Mouse (Mus musculus) gastrocnemius, adult 2 months (tissue): Measurements from ENCODE around the gene Atp6ap1l. TPM values are rescaled to one million over a fixed set of nuclear protein-coding genes. Genes with fewer than 3 reads are reported as not detected.

ENCODE experiments used
- DNase-seq: peaks from one replicate; pipeline ENCODE4 v3.0.0; 2022
- H3K27ac ChIP-seq: fragments of 200-600 bp; 2 replicates; pipeline ENCODE4 v1.8.1; 2022; ENCODE audit warnings: mild to moderate bottlenecking
- H3K4me3 ChIP-seq: fragments of 200-600 bp; 2 replicates; pipeline ENCODE4 v1.8.1; 2022; ENCODE audit warnings: mild to moderate bottlenecking, moderate library complexity
- CTCF ChIP-seq: fragments of 200-600 bp; IDR thresholded peaks from 2 replicates; pipeline ENCODE4 v1.8.1; 2022; ENCODE audit warnings: antibody characterized with exemption, mild to moderate bottlenecking, moderate library complexity
- intact Hi-C: fragments of 180-260 bp; cut with DNase I; formaldehyde crosslinking; loops from one replicate; pipeline ENCODE4 v1.15.1; 2025
- total RNA-seq, 2 experiments: library from RNA; stranded (reverse); gene quantifications; 2 replicates each; pipeline ENCODE4 v1.2.3; 2021

Gene Atp6ap1l
- total RNA-seq, 2 experiments from 2014 or later = not detected

DNA sequence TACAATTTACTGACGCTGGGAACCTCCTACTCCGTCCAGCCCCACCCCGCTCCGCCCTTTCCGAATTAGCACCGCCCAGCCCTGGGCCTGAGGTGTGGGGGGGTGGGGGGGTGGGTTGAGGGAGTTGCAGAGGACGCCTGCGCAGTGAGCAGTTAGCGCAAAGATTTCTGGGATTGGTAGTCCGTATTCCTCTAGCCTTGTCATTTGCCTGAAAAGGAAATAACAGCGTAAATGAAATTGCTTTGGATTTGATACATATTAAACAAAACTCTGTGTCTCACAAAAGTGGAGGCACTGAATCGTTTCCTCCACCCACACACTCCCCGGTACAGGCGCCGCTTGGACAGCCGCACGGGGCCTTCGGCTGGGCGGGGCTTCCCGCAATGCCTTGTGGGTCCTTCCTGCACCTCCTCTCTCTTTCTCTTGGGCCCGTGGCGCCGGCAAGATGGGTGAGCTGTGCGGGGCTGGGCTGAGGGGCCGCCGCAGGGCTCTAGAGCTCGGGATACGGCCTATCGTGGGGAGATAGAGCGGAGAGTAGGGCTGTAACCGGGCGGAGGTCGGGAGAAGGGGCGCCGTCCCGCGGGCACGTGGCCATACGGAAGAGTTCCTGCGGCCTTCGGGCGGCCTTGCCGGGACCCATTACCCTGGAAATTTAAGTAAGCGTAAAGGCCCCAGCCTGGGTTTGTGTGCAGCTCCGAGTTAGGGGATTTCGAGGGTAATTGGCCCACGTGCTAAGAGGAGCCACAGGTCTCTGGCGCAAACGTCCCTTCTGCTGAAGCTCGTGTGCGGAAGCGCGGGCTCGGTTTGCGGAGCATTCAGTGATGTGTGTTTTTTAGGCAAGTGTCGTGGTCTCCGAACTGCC, 17.8 kb upstream of the Atp6ap1l start, which contains the start of gene Rps23:
Rps23 (plus strand) TSS at position 208 of the 862 bp plus-strand sequence.
- Histone ChIP-seq H3K27ac (peak within 1 kb of the TSS; percentile 97), H3K4me3 (peak within 1 kb of the TSS; percentile 95)
- peak; percentile 93 for DNase-seq
- intact Hi-C loops = loop anchor here (10.0 kb wide), 1 partner anchor 302 kb away; the partner anchor contains the start of gene Atg10
- no peak for TF ChIP-seq CTCF

DNA sequence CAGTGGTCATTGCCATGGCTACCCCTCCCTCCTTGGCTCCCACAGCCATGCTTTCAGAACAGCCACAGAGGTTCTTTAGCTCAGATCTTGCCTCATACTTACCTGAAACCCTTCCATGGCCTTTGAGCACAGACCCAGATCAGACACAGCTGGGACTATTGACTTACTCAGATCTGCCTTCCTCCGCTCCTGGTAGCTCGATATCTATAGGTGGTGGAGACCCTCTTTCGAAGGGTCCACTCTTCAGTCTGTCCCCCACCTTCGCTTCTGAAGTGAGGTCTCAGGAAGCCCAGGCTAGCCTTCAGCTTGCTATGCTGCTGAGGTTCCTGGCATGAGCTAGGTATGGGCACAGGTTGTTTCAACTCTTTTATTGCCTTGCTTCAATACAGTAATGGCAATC, 9.6 kb upstream of the Atp6ap1l start:
- intact Hi-C loops = no loop called here
- DNase-seq = no peak
- H3K27ac ChIP-seq = no peak overlapping the region
- TF ChIP-seq CTCF = no peak
- no peak overlapping the region for H3K4me3 ChIP-seq

DNA sequence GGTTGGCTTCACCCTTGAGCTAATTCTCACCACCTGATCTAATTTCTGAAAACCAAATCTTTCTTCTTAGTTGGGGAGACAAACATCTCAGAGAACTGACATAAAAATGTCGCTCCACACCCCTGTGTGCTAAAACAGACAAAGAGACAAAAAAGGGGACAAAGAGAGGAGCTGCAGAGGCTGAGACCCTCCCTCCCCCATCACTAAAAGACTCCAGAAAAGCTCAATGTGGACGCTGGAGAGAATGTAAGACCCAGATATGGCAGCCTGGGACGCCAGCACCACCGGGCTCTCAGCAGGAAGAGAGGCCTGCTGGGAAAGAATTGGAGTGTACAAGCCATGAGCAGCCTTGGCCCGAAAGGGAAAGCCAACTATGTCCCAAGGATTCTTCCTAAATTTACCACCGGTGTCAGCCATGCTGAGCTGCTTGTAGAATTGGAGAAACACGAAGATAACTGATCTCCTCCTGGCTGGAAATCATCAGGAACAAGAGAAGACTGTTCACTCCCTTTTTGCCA, 8.6 kb upstream of the Atp6ap1l start:
- Histone ChIP-seq H3K4me3 (no peak overlapping the region), H3K27ac (no peak overlapping the region)
- no peak for DNase-seq
- no peak for TF ChIP-seq CTCF
- intact Hi-C loops = no loop called here

DNA sequence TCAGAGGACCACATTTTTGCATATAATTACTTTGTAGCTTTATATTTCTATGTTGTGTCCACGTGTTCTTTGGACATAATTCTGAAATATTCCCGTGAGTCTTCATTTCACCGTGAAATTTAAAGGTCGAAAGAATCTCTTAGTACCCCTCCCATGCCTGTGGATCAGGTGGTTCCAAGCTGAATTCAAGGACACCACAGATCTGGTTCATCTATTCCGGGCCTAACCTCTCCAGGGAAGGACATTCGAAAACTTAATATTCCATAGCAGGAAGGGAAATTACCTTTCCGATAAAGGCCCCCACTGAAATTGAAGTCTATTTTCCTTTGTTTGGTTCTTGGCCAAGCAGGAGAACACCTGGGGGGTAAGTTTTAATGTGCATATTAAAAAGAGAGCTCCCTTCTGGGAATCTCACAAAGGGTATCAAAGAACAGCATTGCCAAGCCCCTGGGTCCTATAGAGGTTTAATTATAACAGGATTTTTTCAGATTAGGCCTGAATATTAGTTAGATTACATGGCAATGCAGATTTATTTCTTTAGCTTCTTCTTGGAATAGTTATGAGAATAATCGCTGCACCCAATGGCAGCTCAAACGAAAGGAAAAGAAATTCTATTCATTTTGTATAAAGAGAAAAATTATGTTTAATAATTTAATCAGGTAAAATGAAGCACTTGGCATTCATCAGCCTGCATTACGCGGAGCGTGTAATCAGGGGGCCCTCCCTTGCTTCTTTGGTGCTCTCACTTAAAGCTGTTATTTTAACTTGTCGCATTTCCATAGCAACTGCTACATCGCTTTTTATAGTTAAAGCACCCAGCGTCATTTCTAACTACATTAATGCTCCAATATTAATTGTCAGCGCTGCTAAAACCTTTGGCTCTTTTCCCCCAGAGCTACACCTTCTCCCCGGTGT, 7.9 kb upstream of the Atp6ap1l start:
- H3K27ac ChIP-seq = no peak overlapping the region
- intact Hi-C loops = no loop called here
- TF ChIP-seq CTCF = no peak
- H3K4me3 ChIP-seq = no peak overlapping the region
- DNase-seq = no peak

DNA sequence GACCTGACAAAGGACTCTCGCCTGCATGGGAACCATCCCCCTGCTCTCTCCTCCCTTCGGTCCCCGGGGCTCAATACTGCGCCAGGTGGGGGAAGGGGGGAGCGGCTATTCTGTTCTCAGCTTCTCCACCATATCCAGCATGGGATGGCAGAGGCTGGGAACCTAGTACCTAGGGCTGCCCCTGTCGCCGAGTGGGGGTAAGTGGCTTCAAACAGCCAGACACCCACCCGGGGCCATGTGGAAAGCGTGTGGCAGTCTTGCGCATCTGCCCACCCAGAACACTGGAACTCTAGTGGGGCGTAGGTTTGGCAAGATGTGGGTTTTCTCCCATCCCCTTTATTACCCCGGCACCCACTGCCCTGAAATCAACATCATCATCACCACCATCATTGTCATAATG, 2.2 kb upstream of the Atp6ap1l start:
- Histone ChIP-seq H3K27ac (no peak overlapping the region), H3K4me3 (no peak overlapping the region)
- intact Hi-C loops = no loop called here
- no peak for DNase-seq
- no peak for TF ChIP-seq CTCF

DNA sequence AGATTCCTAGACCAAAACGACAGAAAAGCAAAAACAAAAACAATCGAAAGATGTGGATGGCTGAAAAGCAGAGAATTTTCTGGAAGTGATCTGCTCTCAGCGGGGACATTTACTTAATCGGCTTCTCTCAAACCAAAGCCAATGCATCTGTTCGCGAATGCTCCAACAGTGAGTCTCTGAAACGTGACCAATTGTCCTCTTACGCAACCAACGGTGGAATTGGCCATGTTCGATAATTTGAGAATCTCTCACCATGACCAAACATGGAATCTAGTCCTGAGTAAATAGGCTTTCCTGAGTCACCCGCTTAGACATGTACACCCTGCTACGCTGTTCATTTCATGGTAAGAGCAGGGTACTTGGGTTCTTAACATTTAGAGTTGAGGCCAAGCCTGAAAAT, 8.3 kb downstream of the Atp6ap1l start:
- TF ChIP-seq CTCF = no peak
- intact Hi-C loops = no loop called here
- H3K4me3 ChIP-seq = no peak overlapping the region
- DNase-seq = peak; percentile 27
- H3K27ac ChIP-seq = 0 out of 2 replicates have a peak overlapping the region, but pooled peaks have one; percentile 32

DNA sequence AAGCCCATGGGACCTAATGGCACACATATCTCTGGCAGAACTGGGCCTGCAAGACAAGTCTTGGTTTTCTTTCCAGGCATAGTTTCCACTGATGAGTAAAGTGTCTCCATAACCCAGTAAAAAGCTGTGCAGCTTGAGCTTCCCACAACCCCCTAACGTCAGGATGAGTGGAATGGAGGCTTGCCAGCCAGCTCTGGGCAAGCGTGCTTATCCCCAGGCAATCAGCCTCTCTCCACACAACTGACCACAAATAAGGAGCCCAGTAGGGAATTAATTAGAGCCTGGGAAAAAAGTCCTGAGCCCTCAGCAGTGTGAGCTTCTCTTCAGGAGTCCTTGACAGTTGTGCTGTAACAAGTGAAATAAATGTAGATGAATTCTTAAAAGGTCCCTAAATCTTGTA, 9.1 kb downstream of the Atp6ap1l start:
- H3K4me3 ChIP-seq = no peak overlapping the region
- no peak for TF ChIP-seq CTCF
- intact Hi-C loops = no loop called here
- H3K27ac ChIP-seq = no peak overlapping the region
- DNase-seq = peak; percentile 75

DNA sequence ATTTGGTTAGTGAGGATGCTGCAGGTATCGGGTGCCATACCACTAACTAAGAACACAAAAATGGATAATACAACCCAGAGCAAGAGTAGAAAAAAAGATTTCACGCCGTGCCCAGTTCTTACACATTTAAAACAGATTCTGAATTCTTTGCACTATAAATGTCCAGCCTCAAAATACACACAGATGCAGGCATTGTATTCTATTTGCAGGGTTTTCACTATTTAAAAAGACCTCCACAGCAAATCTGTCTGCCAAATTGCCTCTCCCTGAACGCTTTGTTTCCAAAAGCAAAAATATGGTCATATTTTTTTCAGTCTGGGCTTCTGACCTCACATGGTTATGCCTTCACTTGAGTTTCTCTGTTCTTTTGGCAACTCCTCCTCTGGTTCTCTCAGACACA, 10.3 kb downstream of the Atp6ap1l start:
- no peak overlapping the region for H3K27ac ChIP-seq
- intact Hi-C loops = no loop called here
- DNase-seq = no peak
- no peak for TF ChIP-seq CTCF
- no peak overlapping the region for H3K4me3 ChIP-seq

DNA sequence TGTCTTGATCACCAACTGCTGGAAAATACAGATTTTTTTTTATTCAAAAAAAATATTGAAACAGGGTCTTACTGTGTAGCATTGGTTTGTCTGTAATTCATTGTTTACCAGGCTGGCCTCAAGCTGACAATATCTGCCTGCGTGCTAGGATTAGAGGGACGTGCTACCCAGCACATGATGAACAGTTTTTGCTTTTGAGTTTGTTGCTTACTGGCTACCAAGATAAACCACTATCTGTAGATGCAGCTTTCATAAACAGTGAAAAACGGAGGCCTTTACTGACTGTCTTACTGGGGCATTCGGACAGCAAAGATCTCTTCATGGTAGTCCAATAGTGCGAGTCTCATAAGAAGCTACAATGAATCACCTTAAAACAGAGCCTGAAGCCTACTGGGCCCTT, 15.0 kb downstream of the Atp6ap1l start:
- no peak overlapping the region for H3K4me3 ChIP-seq
- H3K27ac ChIP-seq = no peak overlapping the region
- no peak for TF ChIP-seq CTCF
- intact Hi-C loops = no loop called here
- no peak for DNase-seq

DNA sequence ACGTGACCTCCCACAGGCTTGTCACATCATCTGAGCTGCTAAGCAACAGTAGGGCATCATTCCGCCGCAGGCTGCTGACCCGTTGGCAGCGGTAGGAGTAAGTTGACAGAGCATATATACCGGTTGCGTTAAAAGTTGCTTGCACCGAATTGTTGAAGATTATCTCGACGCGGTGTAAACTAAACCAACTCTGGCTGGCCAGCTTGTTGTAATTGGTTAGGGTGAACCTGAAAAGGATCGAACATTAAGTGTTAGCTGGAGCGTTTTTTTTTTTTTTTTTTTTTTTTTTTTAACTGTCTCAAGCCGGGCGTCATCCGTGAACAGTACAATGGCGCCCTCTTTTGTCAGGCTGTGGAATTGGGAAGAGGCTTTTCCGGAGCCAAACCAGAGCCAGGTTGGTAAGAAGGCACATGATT, 18.6 kb downstream of the Atp6ap1l start:
- intact Hi-C loops = loop anchor here (1.0 to 5.0 kb wide), 4 partner anchors 46 to 1334 kb away; no protein-coding TSS in a partner anchor
- peak; percentile 70 for DNase-seq
- peak overlapping the region; percentile 69 for H3K4me3 ChIP-seq
- H3K27ac ChIP-seq = peak overlapping the region; percentile 55
- peak; percentile 87 for TF ChIP-seq CTCF

DNA sequence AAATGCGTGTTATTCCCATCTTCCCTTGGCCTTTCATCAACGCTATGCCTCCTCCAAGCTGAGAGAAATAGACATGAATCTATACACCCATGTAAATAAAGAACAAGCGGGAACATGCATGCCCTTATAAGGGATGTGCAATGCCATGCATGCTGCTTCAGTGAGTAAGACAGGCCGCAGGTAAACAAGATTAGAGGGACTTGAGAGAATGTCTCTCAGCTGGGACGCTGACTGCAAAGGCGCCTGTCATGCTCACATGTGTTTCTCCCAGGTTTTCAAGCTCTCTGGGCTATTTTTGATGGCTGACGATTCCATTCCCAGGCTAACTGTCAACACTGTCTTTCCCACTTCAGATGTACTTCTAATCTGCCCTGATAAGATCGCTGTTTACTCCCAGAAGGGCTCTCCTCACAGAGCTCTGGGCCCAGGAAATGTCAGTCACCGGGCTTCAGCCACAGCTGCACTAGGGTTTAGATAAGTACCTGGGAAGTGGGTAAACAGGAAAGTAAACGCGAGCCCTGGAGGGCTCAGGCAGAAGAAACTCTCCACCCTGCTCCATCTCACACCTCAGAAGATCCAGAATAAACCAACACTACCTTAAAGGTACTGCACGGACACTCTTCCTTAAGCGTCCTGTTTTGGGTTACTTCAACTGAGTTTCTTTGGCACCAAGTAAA, 19.2 kb downstream of the Atp6ap1l start:
- intact Hi-C loops = loop anchor here (1.0 to 5.0 kb wide), 4 partner anchors 45 to 1334 kb away; no protein-coding TSS in a partner anchor
- TF ChIP-seq CTCF = no peak
- Histone ChIP-seq H3K27ac (no peak overlapping the region), H3K4me3 (peak overlapping the region; percentile 69)
- no peak for DNase-seq
